Mouse (Mus musculus) mouse trophoblast stem cell (cell line): Measurements from ENCODE around the gene B4galt3.
"Not testable (repeated sequence)": the region's sequence is repeated elsewhere in the genome, so short reads cannot be mapped to it uniquely, and the experiment has no call there.

ENCODE experiments used
- in situ Hi-C, 2 experiments: fragments of 300-500 bp; cut with MseI, MboI; formaldehyde crosslinking; loops; 2 replicates in 1 of 2; 3 replicates in 1 of 2; pipeline ENCODE4 v1.15.1; 2025

Gene B4galt3

DNA sequence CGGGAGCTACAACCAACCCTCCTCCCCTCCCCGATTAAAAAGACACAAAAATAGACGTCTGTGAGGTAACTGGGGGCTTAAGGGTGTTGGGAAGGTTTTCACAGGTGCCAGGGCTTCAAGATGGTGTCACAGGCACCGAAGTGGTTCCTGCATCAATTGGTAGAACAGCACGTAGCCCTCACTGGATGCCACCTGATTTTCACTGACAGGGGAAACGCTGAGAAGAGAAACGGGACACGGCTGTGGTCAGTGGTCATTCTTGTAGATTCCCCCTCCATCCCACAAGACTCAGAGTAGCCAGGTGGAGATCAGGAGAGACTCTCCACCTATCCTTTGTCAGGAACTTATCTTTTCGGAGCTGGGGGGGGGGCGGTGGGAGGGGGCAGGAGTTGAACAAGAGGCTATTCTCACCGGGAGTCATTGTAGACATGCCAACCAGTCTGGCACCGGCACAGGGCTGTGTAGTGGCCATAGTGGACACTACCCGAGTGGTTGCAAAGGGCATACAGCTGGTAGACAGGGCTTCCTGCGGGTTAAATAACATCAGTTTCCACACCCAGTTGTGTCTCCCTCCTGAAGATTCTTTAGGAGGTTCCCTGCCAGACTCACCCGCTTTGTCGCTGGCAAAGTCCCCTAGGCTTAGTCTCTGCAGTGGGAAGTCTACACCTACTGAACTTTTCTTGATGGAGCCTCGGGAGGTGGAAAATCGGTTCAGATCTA is 12.1 kb downstream of the B4galt3 start:
- in situ Hi-C loops: no loop called here

GRCm38 (mm10) chr1:171283188-171284160 is 13.3 kb downstream of the B4galt3 start:
- in situ Hi-C loops: no loop called here

DNA sequence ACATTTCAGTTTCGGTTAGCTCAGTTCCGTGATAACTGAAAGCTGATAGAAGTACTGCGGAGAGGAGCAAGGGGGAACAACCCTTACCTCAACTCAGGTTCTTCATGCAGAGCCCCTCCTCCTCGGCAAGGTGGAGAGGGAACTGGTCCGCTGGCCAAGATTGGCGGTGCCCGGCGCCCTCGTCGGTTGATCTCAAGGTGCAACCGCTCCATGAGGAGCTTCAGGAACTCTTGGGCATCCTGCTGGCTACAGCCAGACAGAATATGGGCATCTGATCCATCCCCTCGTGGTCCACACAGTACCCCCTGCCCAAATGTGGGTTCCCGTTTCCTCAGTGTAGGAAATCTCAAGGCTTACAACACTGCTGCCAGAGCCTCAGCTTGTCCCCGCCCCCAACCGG is 14.4 kb downstream of the B4galt3 start:
- in situ Hi-C loops: no loop called here

DNA sequence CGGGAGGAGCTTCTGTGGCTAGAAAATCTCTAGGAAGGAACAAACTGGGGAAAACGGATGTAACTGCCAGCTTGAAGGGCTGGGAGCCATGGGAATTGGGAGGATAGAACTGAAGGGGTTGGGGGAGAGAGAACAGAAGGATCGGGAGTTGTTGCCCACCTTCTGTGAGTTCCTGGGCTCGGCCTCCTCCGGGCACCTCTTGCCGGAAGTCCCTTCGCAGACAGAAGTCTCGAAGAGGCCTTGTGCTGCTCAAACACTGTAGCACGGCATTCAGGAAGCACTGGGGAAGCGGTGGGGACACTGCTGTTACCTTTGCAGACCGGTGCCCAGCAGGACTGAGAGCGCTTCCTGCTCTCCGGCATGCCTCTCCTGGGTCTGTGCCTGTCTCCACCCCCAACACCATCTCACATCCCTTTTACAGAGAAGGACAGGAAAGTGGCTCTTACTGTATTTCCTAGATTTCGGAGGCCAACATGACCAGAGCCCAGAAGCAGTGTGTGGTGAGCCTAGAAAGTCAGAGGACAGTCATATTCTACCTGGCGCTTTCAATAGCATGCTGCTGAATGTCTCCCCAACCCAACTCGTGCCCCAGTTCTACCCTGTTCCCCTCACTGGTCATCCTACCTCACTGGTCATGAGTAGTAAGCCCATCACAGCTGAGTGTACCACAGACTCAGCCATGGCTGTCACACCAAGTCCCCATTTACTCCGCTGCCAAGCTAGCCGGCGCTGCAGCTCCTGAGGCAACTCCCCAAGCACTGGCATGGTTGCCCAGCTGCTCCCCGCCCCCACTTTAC is 15.2 kb downstream of the B4galt3 start:
- in situ Hi-C loops: no loop called here

DNA sequence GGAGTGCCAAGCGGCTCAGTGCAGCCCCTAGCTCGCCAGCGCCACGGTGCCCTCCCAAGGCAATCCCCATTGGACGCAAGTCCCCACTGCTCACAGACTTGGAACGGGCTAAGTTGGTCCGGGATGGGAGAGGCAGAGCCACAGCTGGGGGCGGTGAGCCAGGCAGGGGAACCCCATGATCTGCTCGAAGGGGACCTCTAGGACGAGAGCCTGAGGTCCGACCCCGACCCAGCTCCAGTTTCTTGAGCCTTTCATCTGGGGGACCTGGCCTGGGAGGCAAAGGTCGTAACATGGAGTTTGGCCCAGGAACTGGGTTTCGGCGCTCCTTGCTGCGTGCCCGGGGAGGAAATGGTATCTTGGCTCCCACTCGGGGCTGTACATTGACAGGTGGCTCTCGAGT is 16.4 kb downstream of the B4galt3 start:
- in situ Hi-C loops: no loop called here

GRCm38 (mm10) chr1:171287136-171288081 is 17.3 kb downstream of the B4galt3 start, which contains the start of gene Usp21:
Gene Usp21, minus strand, starts transcription at chr1:171287991.
- in situ Hi-C loops: no loop called here

DNA sequence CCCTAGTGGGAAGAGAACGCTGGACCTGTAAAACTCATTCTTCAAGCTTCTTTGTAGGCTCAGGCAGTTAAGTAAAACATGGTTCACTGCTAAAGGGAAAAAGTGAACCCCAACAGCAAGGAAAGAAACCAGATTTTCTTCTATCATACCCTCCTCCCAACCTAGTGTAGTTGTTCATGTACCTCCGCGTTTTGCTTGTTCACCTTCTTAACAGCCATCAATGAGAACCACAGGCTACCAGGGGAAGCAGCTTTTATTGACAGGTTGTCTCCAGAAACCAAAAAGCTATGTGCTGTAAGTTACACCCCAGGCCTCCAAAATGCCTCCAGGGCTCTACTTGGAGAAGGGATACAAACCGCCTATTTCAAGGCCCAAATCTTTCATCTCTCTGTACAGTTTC is 18.2 kb downstream of the B4galt3 start:
- in situ Hi-C loops: no loop called here

- in situ Hi-C loops: no loop called here
Measured at GRCm38 (mm10) chr1:171293351-171293750, 23.2 kb downstream of the B4galt3 start.

DNA sequence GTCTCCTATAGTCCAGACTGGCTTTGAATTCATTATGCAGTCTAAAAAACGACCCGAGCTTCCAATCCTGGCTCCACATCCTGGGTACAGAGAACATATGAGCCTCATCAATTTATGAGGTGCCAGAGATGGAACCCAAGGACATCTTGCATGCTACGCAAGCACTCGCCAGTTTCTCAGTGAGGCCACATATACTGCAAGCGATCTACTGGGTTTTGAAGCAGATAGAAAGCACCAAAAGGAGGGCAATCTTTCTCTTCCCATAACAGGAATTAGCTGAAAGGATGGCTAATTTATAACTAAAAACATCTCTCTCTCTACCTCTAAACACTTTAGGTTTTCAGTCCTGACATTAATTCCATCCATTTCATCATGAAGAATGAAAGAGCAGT is 23.8 kb downstream of the B4galt3 start:
- in situ Hi-C loops: no loop called here

DNA sequence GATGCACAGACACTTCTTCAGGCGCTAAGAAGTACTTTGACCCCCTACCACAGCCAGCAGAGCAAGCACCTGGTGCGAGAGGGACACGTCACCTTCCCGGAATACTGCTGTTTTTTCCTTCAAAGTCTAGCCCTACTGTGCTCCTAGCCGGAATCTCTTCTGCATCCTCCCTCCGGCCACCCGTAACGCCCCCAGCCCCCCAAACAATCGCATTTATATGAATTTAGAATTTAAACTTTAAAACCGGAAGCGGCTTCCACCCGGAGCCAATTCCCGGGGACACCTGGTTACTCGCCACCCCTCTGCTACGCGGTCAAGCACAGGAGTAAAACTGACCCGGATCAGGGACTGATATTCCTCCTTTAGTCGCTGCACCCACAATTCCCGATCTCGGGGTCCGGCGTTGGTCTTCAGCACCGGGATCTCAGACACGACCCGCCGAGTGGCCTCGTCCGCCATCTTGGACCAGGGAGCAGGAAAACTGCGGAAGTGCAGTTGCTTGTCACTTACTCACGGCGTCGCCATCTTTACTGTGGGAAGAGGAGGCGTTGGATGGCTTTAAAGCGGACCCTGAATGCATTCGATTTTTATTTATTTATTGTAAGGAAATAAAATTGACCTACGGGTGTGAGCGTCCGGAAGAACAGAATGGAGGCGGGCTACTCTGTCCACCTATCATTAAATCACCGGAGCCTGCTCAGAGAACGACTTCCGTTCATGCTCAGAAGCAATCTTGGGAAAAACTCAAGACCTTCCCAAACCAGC is 24.4 kb downstream of the B4galt3 start, which contains the start of gene Ufc1:
Gene Ufc1, minus strand, starts transcription at position 727 of the 765 bp plus-strand sequence.
- in situ Hi-C loops: no loop called here

- in situ Hi-C loops: no loop called here
Measured at GRCm38 (mm10) chr1:171295063-171295402, 24.9 kb downstream of the B4galt3 start.

DNA sequence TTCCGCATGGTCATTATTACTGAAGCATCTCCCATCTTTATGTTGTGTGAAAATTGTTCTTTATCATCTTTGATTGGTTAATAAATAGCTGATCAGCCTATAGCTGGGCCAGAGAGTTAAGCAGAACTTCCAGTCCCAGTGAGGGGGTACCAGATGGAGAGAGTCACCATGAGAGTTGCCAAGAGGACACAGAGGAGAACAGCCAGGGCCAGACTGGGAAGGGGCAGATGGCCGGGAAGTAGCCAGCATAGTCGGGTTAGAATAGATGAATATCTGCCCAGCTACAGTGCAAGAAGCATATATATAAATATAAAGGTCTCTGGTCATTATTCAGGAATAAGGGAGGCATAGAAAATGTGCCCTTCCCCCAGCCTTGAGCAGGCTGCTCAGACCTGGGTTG is 28.1 kb downstream of the B4galt3 start:
- in situ Hi-C loops: no loop called here

DNA sequence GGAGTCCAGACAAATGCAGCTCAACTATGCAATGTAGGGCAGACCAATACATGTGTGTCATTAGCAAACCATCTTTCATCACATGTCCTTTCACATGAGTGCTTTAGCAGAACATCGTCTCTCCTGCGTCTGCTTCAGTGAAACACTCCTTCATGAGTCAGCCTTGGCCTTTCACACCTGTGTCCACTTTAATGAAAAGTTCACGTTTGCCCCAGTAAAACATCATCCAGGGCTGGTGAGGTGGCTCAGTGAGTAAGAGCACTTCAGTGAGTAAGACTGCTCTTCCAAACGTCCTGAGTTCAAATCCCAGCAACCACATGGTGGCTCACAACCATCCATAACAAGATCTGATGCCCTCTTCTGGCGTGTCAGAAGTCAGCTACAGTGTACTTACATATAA is 36.0 kb downstream of the B4galt3 start:
- in situ Hi-C loops: not testable (repeated sequence)

DNA sequence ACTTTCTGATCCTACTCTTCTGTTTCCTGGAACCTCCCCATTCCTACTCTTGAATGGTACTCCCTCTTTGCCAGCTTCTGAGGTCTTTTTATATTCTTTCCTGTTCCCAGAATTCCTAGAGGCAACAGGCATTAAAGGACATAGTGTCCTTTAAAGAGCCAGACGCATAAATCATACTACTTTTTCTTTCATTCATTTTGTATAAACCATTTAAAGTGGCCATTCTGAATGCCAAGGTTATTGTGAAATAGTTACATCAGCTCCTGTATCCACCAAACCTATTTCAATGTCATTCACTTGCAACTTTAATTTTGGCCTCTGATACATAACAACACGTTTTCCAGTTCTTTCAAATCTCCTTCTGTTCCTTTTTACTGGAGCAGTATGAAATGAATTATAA is 39.2 kb downstream of the B4galt3 start:
- in situ Hi-C loops: no loop called here

DNA sequence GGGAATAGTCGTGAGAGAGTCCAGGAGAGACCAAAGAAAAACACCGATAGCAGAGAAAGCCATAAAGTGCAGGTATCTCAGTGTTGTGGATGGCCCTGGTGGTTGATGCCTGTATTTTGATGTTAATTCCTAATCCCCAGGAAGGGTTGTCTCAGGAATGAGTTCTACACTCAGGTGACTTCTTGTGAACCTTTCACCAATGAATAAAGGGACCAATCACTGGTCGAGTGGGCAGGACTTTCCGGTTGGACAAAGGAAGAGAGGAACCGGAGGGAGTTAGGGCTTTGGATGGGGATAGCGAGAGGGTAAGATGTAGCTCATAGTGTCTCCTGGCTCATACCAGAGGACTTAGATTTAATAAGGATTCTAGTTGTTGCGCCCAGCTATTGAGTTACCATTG is 49.6 kb downstream of the B4galt3 start:
- in situ Hi-C loops: no loop called here

GRCm38 (mm10) chr1:171320151-171320550 is 50.0 kb downstream of the B4galt3 start:
- in situ Hi-C loops: no loop called here

DNA sequence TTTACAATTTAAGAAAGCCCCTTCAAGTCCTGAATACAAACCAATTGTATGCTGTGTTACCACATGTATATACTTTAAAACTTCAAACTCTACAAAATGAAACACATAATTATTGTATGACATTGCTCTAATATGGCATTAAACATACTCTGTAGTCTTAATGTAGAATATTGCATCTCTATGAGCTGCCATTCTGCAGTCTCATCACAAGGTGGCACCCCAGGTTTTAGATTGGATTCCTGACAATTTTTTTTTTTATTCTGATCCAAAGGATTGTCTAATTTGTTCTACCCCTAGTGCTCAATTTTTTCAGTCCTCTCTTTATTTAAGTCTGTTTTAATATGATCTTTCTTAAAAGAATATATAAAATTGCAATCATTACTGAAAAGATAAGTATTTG is 51.3 kb downstream of the B4galt3 start:
- in situ Hi-C loops: no loop called here

GRCm38 (mm10) chr1:171322012-171322411 is 51.9 kb downstream of the B4galt3 start:
- in situ Hi-C loops: no loop called here

GRCm38 (mm10) chr1:171325571-171325970 is 55.4 kb downstream of the B4galt3 start:
- in situ Hi-C loops: no loop called here
